Mouse (Mus musculus) midbrain, embryonic 13.5 days (tissue): ENCODE measurements around the gene Timm10b. TPM values are rescaled to one million over a fixed set of nuclear protein-coding genes. Genes with fewer than 3 reads are reported as not detected.

ENCODE experiments used
- ATAC-seq: fragments of 200-750 bp; cut with Nextera tagmentation; 2 replicates; pipeline ENCODE4 v1.8.0; 2017; ENCODE audit warnings: mild to moderate bottlenecking, moderate TSS enrichment, moderate library complexity
- H3K27ac ChIP-seq: fragments of 300-500 bp; sonication (generic); 2 replicates; pipeline ENCODE4 v1.5.1; 2015; ENCODE audit warnings: inconsistent platforms, mild to moderate bottlenecking, moderate library complexity
- H3K27me3 ChIP-seq: fragments of 300-500 bp; sonication (generic); 2 replicates; pipeline ENCODE4 v1.6.1; 2015; ENCODE audit warnings: mild to moderate bottlenecking, inconsistent platforms
- H3K36me3 ChIP-seq: fragments of 300-500 bp; sonication (generic); 2 replicates; pipeline ENCODE4 v1.6.1; 2015; ENCODE audit warnings: mild to moderate bottlenecking, inconsistent platforms
- H3K4me1 ChIP-seq: fragments of 300-500 bp; sonication (generic); replicated peaks from 2 replicates; pipeline ENCODE4 v1.6.1; 2015; ENCODE audit warnings: inconsistent platforms
- H3K4me2 ChIP-seq: fragments of 300-500 bp; sonication (generic); replicated peaks from 2 replicates; pipeline ENCODE4 v1.6.1; 2015; ENCODE audit warnings: moderate library complexity, mild to moderate bottlenecking, inconsistent platforms
- H3K4me3 ChIP-seq: fragments of 300-500 bp; sonication (generic); replicated peaks from 2 replicates; pipeline ENCODE4 v1.5.1; 2015; ENCODE audit warnings: mild to moderate bottlenecking, inconsistent platforms
- H3K9ac ChIP-seq: fragments of 300-500 bp; sonication (generic); replicated peaks from 2 replicates; pipeline ENCODE4 v1.6.1; 2015; ENCODE audit warnings: mild to moderate bottlenecking, inconsistent platforms
- H3K9me3 ChIP-seq: fragments of 300-500 bp; sonication (generic); 2 replicates; pipeline ENCODE4 v1.6.1; 2016; ENCODE audit warnings: mild to moderate bottlenecking, inconsistent platforms
- WGBS: fragments of 180-500 bp; shearing (Covaris S2); methylation state at CpG from one replicate; pipeline ENCODE4 v1.1.7; 2015; 5-methylcytosine and 5-hydroxymethylcytosine counted together
- polyA plus RNA-seq: library from polyadenylated mRNA; unstranded; fragments of >200 nt; fragmentation: Nextera tagmentation; extraction: Ambion mirVana; gene quantifications from 2 replicates; pipeline ENCODE4 v1.2.1, GENCODE M21; 2015

Gene Timm10b
- polyA plus RNA-seq, 1 experiment from 2014 or later: 146 TPM

- H3K27ac ChIP-seq: no peak within 1 kb of the TSS
- peak; percentile 94 for ATAC-seq
- peaks cover 11% of the 10 kb centered on the region for H3K4me1 ChIP-seq
- H3K9me3 ChIP-seq: no peaks in the 10 kb centered on the region
- WGBS: 3% methylated on average over 17 of the region's 17 CpGs
- peak within 1 kb of the TSS; percentile 32 for H3K4me3 ChIP-seq
- H3K4me2 ChIP-seq: peak within 1 kb of the TSS; percentile 60
- H3K36me3 ChIP-seq: peaks cover 3% of the 10 kb centered on the region; the same call in 1 of the 2 replicates
- H3K9ac ChIP-seq: peak within 1 kb of the TSS; percentile 59
- H3K27me3 ChIP-seq: no peaks in the 10 kb centered on the region
These were observed 11.0 kb downstream of the Timm10b start, which contains the start of gene Dnhd1 for GRCm38 (mm10) chr7:105650639-105651435. Gene Dnhd1, plus strand, starts transcription at chr7:105650827.

- Histone ChIP-seq H3K4me1 (0 out of 2 replicates have a peak, but pooled peaks cover 4% of the 10 kb centered on the region), H3K36me3 (no peaks in the 10 kb centered on the region), H3K4me2 (peak overlapping the region; percentile 33), H3K27ac (no peak overlapping the region), H3K9me3 (no peaks in the 10 kb centered on the region), H3K9ac (0 out of 2 replicates have a peak overlapping the region, but pooled peaks have one; percentile 16), H3K4me3 (0 out of 2 replicates have a peak overlapping the region, but pooled peaks have one; percentile 7), H3K27me3 (no peaks in the 10 kb centered on the region)
- 13% methylated on average over 13 of the region's 13 CpGs for WGBS
- ATAC-seq: peak; percentile 79
These were observed 45.8 kb downstream of the Timm10b start for GRCm38 (mm10) chr7:105685541-105686197.

DNA sequence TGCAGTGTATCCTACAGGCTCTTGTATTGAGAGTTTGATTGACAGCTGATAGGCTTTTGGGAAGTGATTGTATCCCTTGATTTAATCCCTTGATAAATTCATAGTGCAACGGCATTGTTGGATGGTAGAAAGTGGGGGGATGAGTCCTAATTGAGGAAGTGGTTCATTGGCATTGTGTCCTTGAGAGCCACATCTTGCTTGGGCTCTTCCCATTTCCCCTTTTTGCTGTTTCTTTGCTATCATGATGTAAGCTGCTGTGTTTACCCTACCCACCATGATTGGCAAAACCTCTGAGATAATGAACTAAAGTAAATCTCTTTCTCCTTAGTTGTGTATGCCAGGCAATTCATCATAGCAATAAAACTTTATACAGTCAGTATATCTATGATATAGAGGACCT, 51.0 kb downstream of the Timm10b start:
- no peak overlapping the region for H3K4me2 ChIP-seq
- 76% methylated on average over 1 of the region's 1 CpGs for whole genome bisulfite sequencing

More for the DNA sequence above, 51.0 kb downstream of the Timm10b start:
- no peaks in the 10 kb centered on the region for H3K36me3 ChIP-seq
- H3K9ac ChIP-seq: no peak overlapping the region
- H3K4me1 ChIP-seq: 0 out of 2 replicates have a peak, but pooled peaks cover under 1% of the 10 kb centered on the region
- H3K4me3 ChIP-seq: no peak overlapping the region
- no peak overlapping the region for H3K27ac ChIP-seq
- H3K9me3 ChIP-seq: no peaks in the 10 kb centered on the region
- ATAC-seq: no peak
- no peaks in the 10 kb centered on the region for H3K27me3 ChIP-seq

Other genes starting within 250 kb of the Timm10b start
- 46.3 and 47.8 TPM in 2 replicates for gene Fam160a2, start 240.0 kb upstream of the Timm10b start, polyA plus RNA-seq
- gene Cnga4, start 235.5 kb upstream of the Timm10b start, polyA plus RNA-seq: not detected in 2 replicates
- 0.62 and 0.87 TPM in 2 replicates for gene Cckbr, start 214.3 kb upstream of the Timm10b start, polyA plus RNA-seq
- gene Cavin3, start 157.8 kb upstream of the Timm10b start, polyA plus RNA-seq: 18.3 and 22.1 TPM in 2 replicates
- gene Smpd1, start 85.7 kb upstream of the Timm10b start, polyA plus RNA-seq: 66.3 and 68.9 TPM in 2 replicates
- 234 and 240 TPM in 2 replicates for gene Apbb1, start 58.4 kb upstream of the Timm10b start, polyA plus RNA-seq
- gene Hpx, start 39.9 kb upstream of the Timm10b start, polyA plus RNA-seq: 0.44 TPM in 1 of 2 replicates, not detected in the other
- gene Trim3, start 6.5 kb upstream of the Timm10b start, polyA plus RNA-seq: 65.4 and 74.5 TPM in 2 replicates
- 75.6 and 79.9 TPM in 2 replicates for gene Arfip2, start 360 bp downstream of the Timm10b start, polyA plus RNA-seq
- gene Gm45799, start 496 bp downstream of the Timm10b start, polyA plus RNA-seq: 14.7 and 15.1 TPM in 2 replicates
- gene Dnhd1, start 10.8 kb downstream of the Timm10b start, polyA plus RNA-seq: 1.7 and 2.5 TPM in 2 replicates
- 180 and 198 TPM in 2 replicates for gene Ilk, start 96.5 kb downstream of the Timm10b start, polyA plus RNA-seq
- 29.2 and 30.5 TPM in 2 replicates for gene Rrp8, start 97.3 kb downstream of the Timm10b start, polyA plus RNA-seq
- gene Taf10, start 104.3 kb downstream of the Timm10b start, polyA plus RNA-seq: 109 and 127 TPM in 2 replicates
- 35.6 and 41.1 TPM in 2 replicates for gene Tpp1, start 112.2 kb downstream of the Timm10b start, polyA plus RNA-seq
- gene Dchs1, start 147.6 kb downstream of the Timm10b start, polyA plus RNA-seq: 16.8 and 20.5 TPM in 2 replicates
- 201 and 217 TPM in 2 replicates for gene Mrpl17, start 171.0 kb downstream of the Timm10b start, polyA plus RNA-seq